Mouse (Mus musculus) embryonic facial prominence, embryonic 14.5 days (tissue): ENCODE results near the gene Zbtb16. TPM values are rescaled to one million over a fixed set of nuclear protein-coding genes. Genes with fewer than 3 reads are reported as not detected.

Experiments used
- ATAC-seq: fragments of 200-750 bp; cut with Nextera tagmentation; 2 replicates; pipeline ENCODE4 v1.8.0; 2017; ENCODE audit warnings: low read depth, moderate number of reproducible peaks, moderate TSS enrichment
- DNase-seq: peaks from one replicate; pipeline ENCODE4 v3.0.0-alpha.2; 2015; ENCODE audit warnings: low spot score
- H3K27ac ChIP-seq: fragments of 300-500 bp; sonication (generic); replicated peaks from 2 replicates; pipeline ENCODE4 v1.5.1; 2014; ENCODE audit warnings: low read depth, mild to moderate bottlenecking, low read length, moderate library complexity
- H3K27me3 ChIP-seq: fragments of 300-500 bp; sonication (generic); replicated peaks from 2 replicates; pipeline ENCODE4 v1.6.1; 2014; ENCODE audit warnings: low read length; ENCODE audit not compliant: control insufficient read depth, insufficient read depth
- H3K36me3 ChIP-seq: fragments of 300-500 bp; sonication (generic); 2 replicates; pipeline ENCODE4 v1.6.1; 2014; ENCODE audit warnings: low read length, mixed read lengths; ENCODE audit not compliant: control insufficient read depth, insufficient read depth
- H3K4me1 ChIP-seq: fragments of 300-500 bp; sonication (generic); 2 replicates; pipeline ENCODE4 v1.6.1; 2014; ENCODE audit warnings: antibody characterized with exemption, low read length; ENCODE audit not compliant: control insufficient read depth, insufficient read depth
- H3K4me2 ChIP-seq: fragments of 300-500 bp; sonication (generic); 2 replicates; pipeline ENCODE4 v1.6.1; 2014; ENCODE audit warnings: low read depth, mild to moderate bottlenecking, low read length, moderate library complexity, mixed read lengths
- H3K4me3 ChIP-seq: fragments of 300-500 bp; sonication (generic); 2 replicates; pipeline ENCODE4 v1.5.1; 2014; ENCODE audit warnings: low read depth, mild to moderate bottlenecking, low read length
- H3K9ac ChIP-seq: fragments of 300-500 bp; sonication (generic); 2 replicates; pipeline ENCODE4 v1.6.1; 2014; ENCODE audit warnings: low read depth, mild to moderate bottlenecking, low read length, moderate library complexity, mixed read lengths
- H3K9me3 ChIP-seq: fragments of 300-500 bp; sonication (generic); 2 replicates; pipeline ENCODE4 v1.6.1; 2016; ENCODE audit warnings: low read length; ENCODE audit not compliant: control insufficient read depth
- WGBS: fragments of 180-500 bp; shearing (Covaris S2); extraction: QIAGEN DNeasy Blood & Tissue Kit; methylation state at CpG from one replicate; pipeline ENCODE4 v1.1.7; 2014; 5-methylcytosine and 5-hydroxymethylcytosine counted together
- polyA plus RNA-seq: library from polyadenylated mRNA; unstranded; fragments of >200 nt; fragmentation: Nextera tagmentation; extraction: Ambion mirVana; gene quantifications from 2 replicates; pipeline ENCODE4 v1.2.1, GENCODE M21; 2014

Gene Zbtb16
- polyA plus RNA-seq, 1 experiment from 2014 or later: 4.1 TPM

GRCm38 (mm10) chr9:48648285-48649097 lies 187.5 kb downstream of the Zbtb16 start:
- Histone ChIP-seq H3K27me3 (peaks cover 14% of the 10 kb centered on the region; the same call in 1 of the 2 replicates), H3K4me3 (no peak overlapping the region), H3K36me3 (no peaks in the 10 kb centered on the region), H3K4me1 (peaks cover 5% of the 10 kb centered on the region; the same call in 1 of the 2 replicates), H3K9ac (no peak overlapping the region), H3K9me3 (peaks cover 7% of the 10 kb centered on the region; the same call in 1 of the 2 replicates), H3K4me2 (peak overlapping the region; percentile 54), H3K27ac (no peak overlapping the region)
- ATAC-seq (no peak), DNase-seq (no peak)
- 38% methylated on average over 12 of the region's 12 CpGs for WGBS

GRCm38 (mm10) chr9:48647648-48648284 lies 188.3 kb downstream of the Zbtb16 start:
- Histone ChIP-seq H3K4me3 (no peak overlapping the region), H3K27ac (no peak overlapping the region), H3K9me3 (peaks cover 7% of the 10 kb centered on the region; the same call in 1 of the 2 replicates), H3K36me3 (no peaks in the 10 kb centered on the region), H3K27me3 (peaks cover 14% of the 10 kb centered on the region; the same call in 1 of the 2 replicates), H3K9ac (no peak overlapping the region), H3K4me1 (peaks cover 5% of the 10 kb centered on the region; the same call in 1 of the 2 replicates), H3K4me2 (0 out of 2 replicates have a peak overlapping the region, but pooled peaks have one; percentile 8)
- DNase-seq (no peak), ATAC-seq (no peak)
- WGBS: 27% methylated on average over 10 of the region's 10 CpGs

- no peak for DNase-seq
Measured at GRCm38 (mm10) chr9:48646781-48647647, 189.0 kb downstream of the Zbtb16 start.

GRCm38 (mm10) chr9:48646251-48646650 lies 189.8 kb downstream of the Zbtb16 start:
- H3K4me3 ChIP-seq: no peak overlapping the region
- H3K9ac ChIP-seq: no peak overlapping the region
- DNase-seq: peak; percentile 87
- no peak overlapping the region for H3K4me2 ChIP-seq
- peaks cover 7% of the 10 kb centered on the region; the same call in 1 of the 2 replicates for H3K9me3 ChIP-seq
- H3K4me1 ChIP-seq: peaks cover 5% of the 10 kb centered on the region; the same call in 1 of the 2 replicates
- 0 out of 2 replicates have a peak, but pooled peaks have one; percentile 30 for ATAC-seq
- WGBS: 23% methylated on average over 4 of the region's 4 CpGs
- H3K36me3 ChIP-seq: no peaks in the 10 kb centered on the region
- H3K27ac ChIP-seq: no peak overlapping the region
- peaks cover 14% of the 10 kb centered on the region; the same call in 1 of the 2 replicates for H3K27me3 ChIP-seq

More at GRCm38 (mm10) chr9:48646781-48647647, 189.0 kb downstream of the Zbtb16 start:
- 53% methylated on average over 15 of the region's 16 CpGs for WGBS
- Histone ChIP-seq H3K4me2 (no peak overlapping the region), H3K27me3 (peaks cover 14% of the 10 kb centered on the region; the same call in 1 of the 2 replicates), H3K9me3 (peaks cover 7% of the 10 kb centered on the region; the same call in 1 of the 2 replicates), H3K9ac (no peak overlapping the region), H3K4me3 (no peak overlapping the region), H3K36me3 (no peaks in the 10 kb centered on the region), H3K4me1 (peaks cover 5% of the 10 kb centered on the region; the same call in 1 of the 2 replicates), H3K27ac (no peak overlapping the region)
- ATAC-seq: no peak

GRCm38 (mm10) chr9:48645648-48646126 lies 190.3 kb downstream of the Zbtb16 start:
- Histone ChIP-seq H3K36me3 (no peaks in the 10 kb centered on the region), H3K4me2 (no peak overlapping the region), H3K9ac (no peak overlapping the region), H3K4me3 (no peak overlapping the region), H3K4me1 (peaks cover 5% of the 10 kb centered on the region; the same call in 1 of the 2 replicates), H3K9me3 (peaks cover 7% of the 10 kb centered on the region; the same call in 1 of the 2 replicates), H3K27ac (no peak overlapping the region), H3K27me3 (peaks cover 14% of the 10 kb centered on the region; the same call in 1 of the 2 replicates)
- DNase-seq (no peak), ATAC-seq (no peak)
- WGBS: 66% methylated on average over 4 of the region's 4 CpGs

GRCm38 (mm10) chr9:48644926-48645647 lies 190.9 kb downstream of the Zbtb16 start:
- Histone ChIP-seq H3K4me3 (no peak overlapping the region), H3K9me3 (peaks cover 7% of the 10 kb centered on the region; the same call in 1 of the 2 replicates), H3K27ac (no peak overlapping the region), H3K4me1 (peaks cover 5% of the 10 kb centered on the region; the same call in 1 of the 2 replicates), H3K27me3 (peaks cover 14% of the 10 kb centered on the region; the same call in 1 of the 2 replicates), H3K36me3 (no peaks in the 10 kb centered on the region), H3K9ac (no peak overlapping the region), H3K4me2 (no peak overlapping the region)
- 50% methylated on average over 13 of the region's 13 CpGs for WGBS
- ATAC-seq: no peak
- peak; percentile 63 for DNase-seq

- Histone ChIP-seq H3K27me3 (peaks cover 14% of the 10 kb centered on the region; the same call in 1 of the 2 replicates), H3K27ac (no peak overlapping the region), H3K36me3 (no peaks in the 10 kb centered on the region), H3K4me2 (no peak overlapping the region), H3K9me3 (peaks cover 7% of the 10 kb centered on the region; the same call in 1 of the 2 replicates), H3K4me1 (peaks cover 5% of the 10 kb centered on the region; the same call in 1 of the 2 replicates), H3K4me3 (no peak overlapping the region), H3K9ac (no peak overlapping the region)
- DNase-seq: no peak
- 69% methylated on average over 3 of the region's 3 CpGs for WGBS
- ATAC-seq: no peak
Measured at GRCm38 (mm10) chr9:48644376-48644775, 191.6 kb downstream of the Zbtb16 start.
